ENCODE assay signal across 17 mouse cellular contexts in the genomic region with DNA sequence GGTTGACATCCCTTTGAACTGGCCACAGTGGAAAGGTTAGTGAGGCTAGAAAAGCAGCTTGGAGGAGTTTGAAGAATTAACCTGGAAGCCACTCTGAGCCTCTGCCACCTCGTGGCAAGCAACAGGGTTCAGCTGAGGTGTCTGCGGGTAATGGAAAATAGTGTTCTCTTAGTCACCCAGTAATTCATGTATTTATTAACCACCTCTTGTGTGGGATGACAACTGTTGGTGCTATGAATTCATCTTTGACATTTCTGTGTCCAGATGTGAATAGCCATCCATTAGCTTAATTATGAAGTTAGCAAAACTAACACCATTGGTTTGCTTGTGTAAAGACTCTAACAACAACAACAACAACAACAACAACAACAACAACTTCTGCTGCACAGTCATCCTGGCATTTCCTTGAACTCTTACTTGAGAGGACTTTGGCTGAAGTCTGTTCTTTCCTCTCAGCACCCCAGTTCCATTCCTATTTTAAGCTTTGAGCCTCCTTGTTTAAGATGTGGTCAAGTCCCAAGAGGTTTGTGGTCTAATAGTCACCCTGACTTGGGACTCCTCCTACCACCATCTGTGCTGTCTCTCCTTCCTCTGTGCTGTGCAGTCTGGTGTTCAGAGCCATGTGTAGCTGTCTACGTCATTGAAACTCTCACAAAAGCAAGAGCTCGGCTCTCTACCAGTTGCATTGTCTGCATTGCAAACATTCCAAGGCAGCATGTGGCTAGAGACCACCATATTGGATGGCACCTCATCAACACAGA. TPM values are rescaled to one million over a fixed set of nuclear protein-coding genes. Genes with fewer than 3 reads are reported as not detected.
A peak's percentile ranks its signal among the peaks of the same experiment; 100 is the strongest.
DNase-seq lines count a peak whose midpoint lies in the region; TF ChIP-seq lines count a peak whose summit lies in the region.
"Had no signal": no experiment of that assay in that cellular context is flagged by ENCODE, and none has a peak within 500 bp of the region (broad histone marks: within the 10 kb centered on the region; RNA-seq: fewer than 3 reads in every experiment).

No protein-coding gene starts in this region.

- H3ac ChIP-seq in C2C12 (ENCODE audit: control insufficient read depth, insufficient read length, low read depth) = no peak overlapping the region

- no peak for TF ChIP-seq POLR2A in spleen, adult 2 months (IDR thresholded peaks at IDR 0.05; ENCODE audit: low read depth, low read length)
- TF ChIP-seq POLR2A in cerebellum, adult 2 months (IDR thresholded peaks at IDR 0.05; ENCODE audit: borderline replicate concordance, insufficient read depth, low read length) = no peak

- no peaks in the 10 kb centered on the region for H3K79me2 ChIP-seq in C2C12 (ENCODE audit: control insufficient read depth, insufficient read depth)

- peak; percentile 5 to 20 for DNase-seq in kidney, postnatal 36 days
- DNase-seq in kidney, postnatal 10 days = no peak
- peak; percentile 33 for DNase-seq in c-Kit-positive CD71-negative TER-119-negative erythroid progenitor cells, embryonic 14.5 days (ENCODE audit: low read depth)
- peak; percentile 47 to 91 for DNase-seq in spleen, adult 2 months (ENCODE audit: low read depth in 1 of 2, low spot score in 2 of 2)
- no peak for DNase-seq in cerebellum, adult 2 months
- no peak for DNase-seq in layer of hippocampus, postnatal 10 days (ENCODE audit: low spot score in 2 of 2)
- DNase-seq: adrenal gland, postnatal 10 days; cerebellum, adult 9-10 months; gastrocnemius, postnatal 10 days; kidney, postnatal 25 days had no signal

- no peak overlapping the region for H3K27ac ChIP-seq in spleen, adult 2 months (ENCODE audit: insufficient read depth, low read length)
- H3K27ac ChIP-seq in cerebellum, adult 2 months (ENCODE audit: insufficient read depth, low read length) = no peak overlapping the region
- H3K27ac ChIP-seq: embryonic facial prominence, embryonic 12.5 days; forebrain, embryonic 13.5 days; hindbrain, embryonic 15.5 days had no signal

- no peaks in the 10 kb centered on the region for H3K36me3 ChIP-seq in C2C12 (ENCODE audit: control insufficient read depth, insufficient read depth)
- no peaks in the 10 kb centered on the region for H3K36me3 ChIP-seq in spleen, adult 2 months (ENCODE audit: control insufficient read depth, insufficient read depth, low read length)
- H3K36me3 ChIP-seq: embryonic facial prominence, embryonic 12.5 days; hindbrain, embryonic 15.5 days had no signal

- no peak for TF ChIP-seq CTCF in C2C12 (IDR thresholded peaks at IDR 0.05; ENCODE audit: control insufficient read depth, insufficient read depth, insufficient read length)
- TF ChIP-seq CTCF in spleen, adult 2 months (IDR thresholded peaks at IDR 0.05; ENCODE audit: extremely low read depth, insufficient read depth, insufficient read length, insufficient replicate concordance) = no peak
- no peak for TF ChIP-seq CTCF in cerebellum, adult 2 months (IDR thresholded peaks at IDR 0.05; ENCODE audit: borderline replicate concordance, insufficient read depth, low read depth, low read length)

- peaks cover 4% of the 10 kb centered on the region for H3K27me3 ChIP-seq in C2C12 (ENCODE audit: control insufficient read depth, insufficient read depth, insufficient read length)
- H3K27me3 ChIP-seq in spleen, adult 2 months (ENCODE audit: control insufficient read depth, insufficient read depth, low read length) = 0 out of 2 replicates have a peak, but pooled peaks cover 1% of the 10 kb centered on the region
- H3K27me3 ChIP-seq in cerebellum, adult 2 months (ENCODE audit: control insufficient read depth, insufficient read depth, low read length) = no peaks in the 10 kb centered on the region
- H3K27me3 ChIP-seq: embryonic facial prominence, embryonic 12.5 days; hindbrain, embryonic 15.5 days had no signal

- no peak overlapping the region for H3K4me3 ChIP-seq in C2C12 (ENCODE audit: insufficient read depth, poor library complexity, severe bottlenecking)
- H3K4me3 ChIP-seq in spleen, adult 2 months (ENCODE audit: extremely low read depth, insufficient read depth, insufficient read length) = no peak overlapping the region
- no peak overlapping the region for H3K4me3 ChIP-seq in cerebellum, adult 2 months (replicated peaks; ENCODE audit: insufficient read depth, low read depth, low read length)
- H3K4me3 ChIP-seq: embryonic facial prominence, embryonic 12.5 days; forebrain, embryonic 13.5 days; hindbrain, embryonic 15.5 days had no signal

- 22% methylated on average over 4 of the region's 4 CpGs for WGBS in spleen, adult 2 months
- 61% methylated on average over 4 of the region's 4 CpGs for WGBS in cerebellum, adult 2 months

- H3K4me1 ChIP-seq in spleen, adult 2 months (ENCODE audit: control insufficient read depth, insufficient read depth, insufficient read length) = peaks cover 16% of the 10 kb centered on the region; the same call in 1 of the 2 replicates
- H3K4me1 ChIP-seq in cerebellum, adult 2 months (ENCODE audit: control insufficient read depth, insufficient read depth, low read length) = peaks cover 3% of the 10 kb centered on the region; the same call in 1 of the 2 replicates
- H3K4me1 ChIP-seq: embryonic facial prominence, embryonic 12.5 days had no signal

- H3K79me3 ChIP-seq in C2C12 (ENCODE audit: low read depth) = no peaks in the 10 kb centered on the region

TF ChIP-seq in C2C12, 6 proteins besides CTCF, POLR2A, EP300 and RAD21:
- TF ChIP-seq MYOG (IDR thresholded peaks at IDR 0.05; ENCODE audit: control insufficient read depth, extremely low read depth, insufficient read length) = no peak
- peak; percentile 33 for TF ChIP-seq FOSL1 (IDR thresholded peaks at IDR 0.05; ENCODE audit: insufficient read depth, low read length, poor library complexity, severe bottlenecking)
- TF ChIP-seq MYOD1 (IDR thresholded peaks at IDR 0.05; ENCODE audit: control insufficient read depth, insufficient read length, low read depth) = peak; percentile 86
- TF ChIP-seq MAX (IDR thresholded peaks at IDR 0.05) = peak; percentile 89
- TF ChIP-seq CEBPB (IDR thresholded peaks at IDR 0.05; ENCODE audit: low read depth) = no peak
- TF ChIP-seq USF1 (IDR thresholded peaks at IDR 0.05; ENCODE audit: low read depth) = no peak

RNA-seq across cellular contexts. Expression of a gene that starts 60.0 kb away (rescaled TPM):
- polyA plus RNA-seq in C2C12 (2012; fragmentation: generic; extraction: Trizol) = not detected
- polyA plus RNA-seq in spleen, adult 2 months (2012; rRNA removed) = not detected in 2 replicates
- polyA plus RNA-seq in cerebellum, adult 2 months (2012; rRNA removed) = 16.9 and 17.0 TPM in 2 replicates
- total RNA-seq in layer of hippocampus, postnatal 10 days (2021) = 10 to 100 TPM; 12.0 to 14.2 TPM
- polyA plus RNA-seq: heart, embryonic 14.5 days; liver, embryonic 11.5 days; stomach, embryonic 14.5 days had no signal

Comparison
In these comparisons a context has a peak if more than half of its experiments do, and no peak if none do; other contexts are left out.
1. DNase-seq: peak in kidney, postnatal 36 days (2 of 2), c-Kit-positive CD71-negative TER-119-negative erythroid progenitor cells, embryonic 14.5 days (single experiment) and spleen, adult 2 months (2 of 2); none in kidney, postnatal 10 days (single experiment), cerebellum, adult 2 months (0 of 2) and layer of hippocampus, postnatal 10 days (0 of 2).
2. RNA of a gene that starts 60.0 kb away (polyA plus RNA-seq): 16.9 to 17.0 TPM in cerebellum, adult 2 months; not detected in spleen, adult 2 months and not detected in C2C12 (single experiment); every median in the first group is over 10 times any median in the second.